Mouse (Mus musculus): ENCODE results near the gene Rnf180. TPM values are rescaled to one million over a fixed set of nuclear protein-coding genes. Genes with fewer than 3 reads are reported as not detected.

Rnf180 gene
- polyA plus RNA-seq, 1 experiment = 0.72 TPM

DNA sequence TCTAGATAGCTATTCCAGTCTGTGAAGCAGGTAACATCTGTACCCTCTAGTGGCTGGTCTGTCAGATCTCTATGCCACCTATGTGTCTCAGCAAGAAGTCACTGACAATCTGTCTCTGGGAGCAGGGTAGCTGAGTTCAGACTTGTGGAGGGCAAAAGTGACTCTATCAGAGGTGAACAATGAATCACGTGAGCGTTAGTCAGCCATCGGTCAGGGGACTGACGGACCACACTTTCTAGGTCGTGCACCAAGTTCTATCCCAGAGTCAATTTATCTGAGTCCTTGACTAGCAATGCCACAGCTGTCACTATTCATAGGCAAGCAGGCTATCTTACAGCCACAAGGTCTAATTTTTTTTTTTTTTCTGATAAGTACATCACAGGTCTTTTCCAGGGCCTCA lies 4.6 kb downstream of the Rnf180 start:
- Histone ChIP-seq H3K36me3 (ENCODE audit: control insufficient read depth, insufficient read depth, low read length) (no peaks in the 10 kb centered on the region), H3K4me1 (ENCODE audit: control insufficient read depth, insufficient read depth, low read length) (no peaks in the 10 kb centered on the region), H3K4me3 (ENCODE audit: insufficient read depth, low read depth, low read length) (no peak overlapping the region), H3K27me3 (replicated peaks; ENCODE audit: control insufficient read depth, insufficient read depth, low read length) (peaks cover 4% of the 10 kb centered on the region), H3K27ac (ENCODE audit: insufficient read depth, low read depth, low read length) (no peak overlapping the region)
- WGBS = 83% methylated on average over 5 of the region's 5 CpGs
- DNase-seq = no peak
- TF ChIP-seq POLR2A (IDR thresholded peaks at IDR 0.05; ENCODE audit: low read depth, low read length) (no peak), CTCF (conservative IDR thresholded peaks at IDR 0.05; ENCODE audit: insufficient read depth, insufficient read length, low read depth, low read length) (no peak)

GRCm38 (mm10) chr13:105279397-105280018 lies 15.1 kb downstream of the Rnf180 start:
- Histone ChIP-seq H3K27me3 (replicated peaks; ENCODE audit: control insufficient read depth, insufficient read depth, low read length) (no peaks in the 10 kb centered on the region), H3K27ac (ENCODE audit: insufficient read depth, low read depth, low read length) (no peak overlapping the region), H3K4me1 (ENCODE audit: control insufficient read depth, insufficient read depth, low read length) (no peaks in the 10 kb centered on the region), H3K36me3 (ENCODE audit: control insufficient read depth, insufficient read depth, low read length) (no peaks in the 10 kb centered on the region), H3K4me3 (ENCODE audit: insufficient read depth, low read depth, low read length) (no peak overlapping the region)
- 40% methylated on average over 8 of the region's 8 CpGs for WGBS
- TF ChIP-seq POLR2A (IDR thresholded peaks at IDR 0.05; ENCODE audit: low read depth, low read length) = no peak
- TF ChIP-seq CTCF (conservative IDR thresholded peaks at IDR 0.05; ENCODE audit: insufficient read depth, insufficient read length, low read depth, low read length) = no peak
- DNase-seq = no peak

- Histone ChIP-seq H3K4me1 (ENCODE audit: control insufficient read depth, insufficient read depth, low read length) (no peaks in the 10 kb centered on the region), H3K4me3 (ENCODE audit: insufficient read depth, low read depth, low read length) (no peak overlapping the region), H3K27ac (ENCODE audit: insufficient read depth, low read depth, low read length) (no peak overlapping the region), H3K27me3 (replicated peaks; ENCODE audit: control insufficient read depth, insufficient read depth, low read length) (no peaks in the 10 kb centered on the region), H3K36me3 (ENCODE audit: control insufficient read depth, insufficient read depth, low read length) (no peaks in the 10 kb centered on the region)
- TF ChIP-seq POLR2A (IDR thresholded peaks at IDR 0.05; ENCODE audit: low read depth, low read length) (no peak), CTCF (conservative IDR thresholded peaks at IDR 0.05; ENCODE audit: insufficient read depth, insufficient read length, low read depth, low read length) (no peak)
- DNase-seq = no peak
- WGBS = 92% methylated on average over 8 of the region's 8 CpGs
Observed at GRCm38 (mm10) chr13:105270394-105271094, 24.1 kb downstream of the Rnf180 start.

DNA sequence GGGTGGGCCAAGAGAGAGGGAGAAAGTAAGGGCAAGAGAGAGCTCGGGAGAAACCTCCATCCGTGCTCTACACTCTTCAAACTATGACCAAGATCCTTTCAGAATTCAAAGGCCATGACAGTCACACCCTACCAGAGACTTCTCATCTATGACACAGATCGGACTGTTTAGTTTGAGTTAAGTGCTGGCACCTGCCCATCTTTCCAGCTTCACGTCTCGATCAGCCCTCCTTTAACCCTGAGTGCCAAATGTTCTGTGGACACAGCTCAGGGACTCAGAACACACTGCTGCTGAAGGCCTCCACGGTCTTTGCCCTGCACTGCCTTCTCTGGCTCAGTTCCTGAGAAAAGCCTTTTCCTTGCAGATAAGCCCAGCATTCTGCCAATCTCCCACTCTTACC lies 27.2 kb downstream of the Rnf180 start:
- Histone ChIP-seq H3K27me3 (replicated peaks; ENCODE audit: control insufficient read depth, insufficient read depth, low read length) (no peaks in the 10 kb centered on the region), H3K36me3 (ENCODE audit: control insufficient read depth, insufficient read depth, low read length) (no peaks in the 10 kb centered on the region), H3K4me3 (ENCODE audit: insufficient read depth, low read depth, low read length) (no peak overlapping the region), H3K4me1 (ENCODE audit: control insufficient read depth, insufficient read depth, low read length) (no peaks in the 10 kb centered on the region), H3K27ac (ENCODE audit: insufficient read depth, low read depth, low read length) (no peak overlapping the region)
- 49% methylated on average over 6 of the region's 6 CpGs for WGBS
- TF ChIP-seq CTCF (conservative IDR thresholded peaks at IDR 0.05; ENCODE audit: insufficient read depth, insufficient read length, low read depth, low read length) (no peak), POLR2A (IDR thresholded peaks at IDR 0.05; ENCODE audit: low read depth, low read length) (no peak)
- DNase-seq = peak; percentile 67

- H3K27me3 ChIP-seq (replicated peaks; ENCODE audit: control insufficient read depth, insufficient read depth, low read length) = no peaks in the 10 kb centered on the region
- H3K4me3 ChIP-seq (ENCODE audit: insufficient read depth, low read depth, low read length) = no peak overlapping the region
- peak; percentile 31; the same call in 1 of the 2 replicates for TF ChIP-seq CTCF (conservative IDR thresholded peaks at IDR 0.05; ENCODE audit: insufficient read depth, insufficient read length, low read depth, low read length)
- no peak for TF ChIP-seq POLR2A (IDR thresholded peaks at IDR 0.05; ENCODE audit: low read depth, low read length)
- H3K4me1 ChIP-seq (ENCODE audit: control insufficient read depth, insufficient read depth, low read length) = no peaks in the 10 kb centered on the region
- peak; percentile 69 for DNase-seq
- no peaks in the 10 kb centered on the region for H3K36me3 ChIP-seq (ENCODE audit: control insufficient read depth, insufficient read depth, low read length)
- 25% methylated on average over 3 of the region's 3 CpGs for WGBS
- H3K27ac ChIP-seq (ENCODE audit: insufficient read depth, low read depth, low read length) = no peak overlapping the region
Observed at GRCm38 (mm10) chr13:105266746-105267145, 27.9 kb downstream of the Rnf180 start.

- no peak for TF ChIP-seq CTCF (conservative IDR thresholded peaks at IDR 0.05; ENCODE audit: insufficient read depth, insufficient read length, low read depth, low read length)
- no peak for TF ChIP-seq POLR2A (IDR thresholded peaks at IDR 0.05; ENCODE audit: low read depth, low read length)
- Histone ChIP-seq H3K27me3 (replicated peaks; ENCODE audit: control insufficient read depth, insufficient read depth, low read length) (no peaks in the 10 kb centered on the region), H3K27ac (ENCODE audit: insufficient read depth, low read depth, low read length) (no peak overlapping the region), H3K4me1 (ENCODE audit: control insufficient read depth, insufficient read depth, low read length) (no peaks in the 10 kb centered on the region), H3K36me3 (ENCODE audit: control insufficient read depth, insufficient read depth, low read length) (no peaks in the 10 kb centered on the region), H3K4me3 (ENCODE audit: insufficient read depth, low read depth, low read length) (no peak overlapping the region)
- no peak for DNase-seq
- 75% methylated on average over 4 of the region's 4 CpGs for WGBS
Observed at GRCm38 (mm10) chr13:105256757-105257433, 37.7 kb downstream of the Rnf180 start.

DNA sequence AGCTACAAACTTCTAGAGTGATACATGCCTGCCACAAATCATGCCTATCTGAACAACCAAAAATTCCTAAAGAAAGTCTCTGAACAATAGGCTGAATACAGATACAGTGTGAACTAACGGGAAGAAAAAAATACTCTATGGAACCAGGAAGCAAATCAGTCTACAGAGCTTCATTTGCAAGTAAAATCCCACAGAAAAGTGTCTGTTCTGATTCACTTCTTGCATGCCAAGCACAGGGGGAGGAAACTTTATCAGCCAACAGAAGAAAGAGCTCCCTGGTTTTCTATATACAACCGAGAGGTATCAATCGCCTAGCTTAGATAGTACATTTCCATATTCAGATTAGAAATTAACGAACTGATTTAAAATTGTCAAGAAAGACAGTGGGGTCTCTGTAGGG lies 43.8 kb downstream of the Rnf180 start:
- H3K4me3 ChIP-seq (ENCODE audit: insufficient read depth, low read depth, low read length) = no peak overlapping the region
- H3K27ac ChIP-seq (ENCODE audit: insufficient read depth, low read depth, low read length) = no peak overlapping the region
- no peaks in the 10 kb centered on the region for H3K36me3 ChIP-seq (ENCODE audit: control insufficient read depth, insufficient read depth, low read length)
- H3K4me1 ChIP-seq (ENCODE audit: control insufficient read depth, insufficient read depth, low read length) = no peaks in the 10 kb centered on the region
- H3K27me3 ChIP-seq (replicated peaks; ENCODE audit: control insufficient read depth, insufficient read depth, low read length) = no peaks in the 10 kb centered on the region
- 82% methylated on average over 4 of the region's 4 CpGs for WGBS
- DNase-seq = no peak
- TF ChIP-seq POLR2A (IDR thresholded peaks at IDR 0.05; ENCODE audit: low read depth, low read length) = no peak
- no peak for TF ChIP-seq CTCF (conservative IDR thresholded peaks at IDR 0.05; ENCODE audit: insufficient read depth, insufficient read length, low read depth, low read length)

All from kidney, adult 2 months (tissue).